Mouse (Mus musculus) embryonic facial prominence, embryonic 10.5 days (tissue): Measurements from ENCODE around the gene Mok. TPM values are rescaled to one million over a fixed set of nuclear protein-coding genes. Genes with fewer than 3 reads are reported as not detected.

Experiments used
- DNase-seq: peaks from one replicate; pipeline ENCODE4 v3.0.0-alpha.2; 2017; ENCODE audit warnings: low spot score
- H3K27ac ChIP-seq: fragments of 300-500 bp; sonication (generic); replicated peaks from 2 replicates; pipeline ENCODE4 v1.5.1; 2016; ENCODE audit warnings: mild to moderate bottlenecking
- H3K27me3 ChIP-seq: fragments of 300-500 bp; sonication (generic); replicated peaks from 2 replicates; pipeline ENCODE4 v1.6.1; 2016; ENCODE audit warnings: low read depth, mild to moderate bottlenecking; ENCODE audit not compliant: poor library complexity, severe bottlenecking
- H3K36me3 ChIP-seq: fragments of 300-500 bp; sonication (generic); replicated peaks from 2 replicates; pipeline ENCODE4 v1.6.1; 2016; ENCODE audit warnings: mild to moderate bottlenecking, moderate library complexity
- H3K4me1 ChIP-seq: fragments of 300-500 bp; sonication (generic); 2 replicates; pipeline ENCODE4 v1.6.1; 2016
- H3K4me3 ChIP-seq: fragments of 300-500 bp; sonication (generic); 2 replicates; pipeline ENCODE4 v1.5.1; 2016; ENCODE audit warnings: mild to moderate bottlenecking, moderate library complexity
- H3K9me3 ChIP-seq: fragments of 300-500 bp; sonication (generic); 2 replicates; pipeline ENCODE4 v1.6.1; 2016; ENCODE audit warnings: mild to moderate bottlenecking
- WGBS: fragments of 180-500 bp; shearing (Covaris S2); methylation state at CpG from one replicate; pipeline ENCODE4 v1.1.7; 2016; 5-methylcytosine and 5-hydroxymethylcytosine counted together
- polyA plus RNA-seq: library from polyadenylated mRNA; unstranded; fragments of >200 nt; fragmentation: Nextera tagmentation; extraction: Ambion mirVana; gene quantifications from 2 replicates; pipeline ENCODE4 v1.2.1, GENCODE M21; 2016

Gene Mok
- polyA plus RNA-seq, 1 experiment from 2014 or later: 10.1 TPM

GRCm38 (mm10) chr12:110819367-110819766, 21.4 kb downstream of the Mok start:
- Histone ChIP-seq H3K27me3 (no peaks in the 10 kb centered on the region), H3K4me3 (no peak overlapping the region), H3K4me1 (no peaks in the 10 kb centered on the region), H3K27ac (no peak overlapping the region), H3K9me3 (no peaks in the 10 kb centered on the region), H3K36me3 (peaks cover 4% of the 10 kb centered on the region; the same call in 1 of the 2 replicates)
- DNase-seq: no peak
- 80% methylated on average over 8 of the region's 8 CpGs for WGBS

- H3K9me3 ChIP-seq: no peaks in the 10 kb centered on the region
- H3K4me1 ChIP-seq: no peaks in the 10 kb centered on the region
- 92% methylated on average over 2 of the region's 2 CpGs for WGBS
- no peaks in the 10 kb centered on the region for H3K27me3 ChIP-seq
- H3K4me3 ChIP-seq: no peak overlapping the region
- H3K27ac ChIP-seq: no peak overlapping the region
- peaks cover 22% of the 10 kb centered on the region for H3K36me3 ChIP-seq
- DNase-seq: no peak
These were observed 23.9 kb downstream of the Mok start for GRCm38 (mm10) chr12:110816833-110817232.

GRCm38 (mm10) chr12:110814924-110815323, 25.8 kb downstream of the Mok start:
- no peaks in the 10 kb centered on the region for H3K9me3 ChIP-seq
- H3K27ac ChIP-seq: no peak overlapping the region
- H3K36me3 ChIP-seq: peaks cover 37% of the 10 kb centered on the region
- H3K4me3 ChIP-seq: no peak overlapping the region
- no peak for DNase-seq
- H3K4me1 ChIP-seq: no peaks in the 10 kb centered on the region
- WGBS: 78% methylated on average over 17 of the region's 17 CpGs
- H3K27me3 ChIP-seq: no peaks in the 10 kb centered on the region

- Histone ChIP-seq H3K27ac (no peak overlapping the region), H3K36me3 (peaks cover 48% of the 10 kb centered on the region), H3K4me1 (peaks cover 3% of the 10 kb centered on the region; the same call in 1 of the 2 replicates), H3K4me3 (no peak overlapping the region), H3K27me3 (no peaks in the 10 kb centered on the region), H3K9me3 (no peaks in the 10 kb centered on the region)
- DNase-seq: no peak
- WGBS: 96% methylated on average over 6 of the region's 6 CpGs
These were observed 27.1 kb downstream of the Mok start for GRCm38 (mm10) chr12:110813624-110814023.

DNA sequence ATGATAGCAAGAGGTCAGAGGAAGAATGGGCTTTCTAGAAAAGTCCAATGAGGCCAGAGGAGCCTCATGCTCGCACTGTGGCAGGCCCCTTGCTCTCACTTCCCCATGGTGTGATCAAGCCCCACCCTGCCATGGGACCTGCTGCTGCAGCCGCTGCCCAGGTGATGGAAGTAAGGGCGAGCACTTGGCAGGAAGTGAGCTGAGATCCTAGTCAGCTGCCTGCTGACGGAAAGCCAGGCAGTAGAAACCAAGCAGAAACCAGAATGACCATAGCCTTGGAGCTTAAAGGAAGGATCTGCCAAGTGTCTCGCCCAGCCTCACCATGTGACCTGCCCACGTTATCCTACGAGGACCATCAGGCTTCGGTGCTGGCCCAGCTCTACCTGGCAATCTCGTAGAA, 27.6 kb downstream of the Mok start:
- Histone ChIP-seq H3K27me3 (no peaks in the 10 kb centered on the region), H3K4me1 (peaks cover 8% of the 10 kb centered on the region), H3K27ac (no peak overlapping the region), H3K4me3 (no peak overlapping the region), H3K9me3 (no peaks in the 10 kb centered on the region), H3K36me3 (peaks cover 52% of the 10 kb centered on the region)
- DNase-seq: no peak
- 90% methylated on average over 9 of the region's 9 CpGs for WGBS

GRCm38 (mm10) chr12:110808848-110809247, 31.9 kb downstream of the Mok start:
- no peak for DNase-seq
- peaks cover 83% of the 10 kb centered on the region for H3K36me3 ChIP-seq
- H3K4me1 ChIP-seq: peaks cover 14% of the 10 kb centered on the region
- no peak overlapping the region for H3K27ac ChIP-seq
- H3K9me3 ChIP-seq: no peaks in the 10 kb centered on the region
- H3K27me3 ChIP-seq: no peaks in the 10 kb centered on the region
- 81% methylated on average over 5 of the region's 5 CpGs for WGBS
- no peak overlapping the region for H3K4me3 ChIP-seq

DNA sequence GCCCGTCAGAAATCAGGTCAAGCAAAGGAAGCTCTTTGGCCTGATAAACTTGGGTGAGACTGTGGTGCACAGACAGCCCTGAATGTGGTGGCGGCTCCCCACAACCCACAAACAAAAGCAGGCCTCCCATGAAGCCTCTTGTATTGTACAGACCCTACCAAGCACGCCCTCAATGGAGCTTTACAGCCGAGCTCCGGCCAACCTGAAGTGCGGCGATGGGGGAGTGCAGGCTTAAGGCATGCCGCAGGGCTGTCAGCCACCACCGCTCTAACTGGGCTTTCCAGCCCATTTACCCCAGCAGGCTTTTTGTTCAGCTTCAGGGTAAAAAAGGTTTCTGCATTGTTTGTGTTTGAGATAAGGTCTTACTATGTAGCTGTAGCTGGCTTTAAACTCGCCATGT, 32.3 kb downstream of the Mok start:
- 53% methylated on average over 10 of the region's 10 CpGs for WGBS

GRCm38 (mm10) chr12:110806301-110806970, 34.3 kb downstream of the Mok start:
- Histone ChIP-seq H3K9me3 (no peaks in the 10 kb centered on the region), H3K4me3 (no peak overlapping the region), H3K36me3 (peaks cover 75% of the 10 kb centered on the region), H3K27ac (peak overlapping the region; percentile 37; the same call in 1 of the 2 replicates), H3K4me1 (peaks cover 24% of the 10 kb centered on the region), H3K27me3 (no peaks in the 10 kb centered on the region)
- DNase-seq: no peak
- 77% methylated on average over 3 of the region's 3 CpGs for WGBS

More for the DNA sequence above, 32.3 kb downstream of the Mok start:
- no peaks in the 10 kb centered on the region for H3K9me3 ChIP-seq
- peak overlapping the region; percentile 31 for H3K27ac ChIP-seq
- H3K27me3 ChIP-seq: no peaks in the 10 kb centered on the region
- H3K4me3 ChIP-seq: no peak overlapping the region
- peaks cover 79% of the 10 kb centered on the region for H3K36me3 ChIP-seq
- DNase-seq: peak; percentile 23
- peaks cover 14% of the 10 kb centered on the region for H3K4me1 ChIP-seq

DNA sequence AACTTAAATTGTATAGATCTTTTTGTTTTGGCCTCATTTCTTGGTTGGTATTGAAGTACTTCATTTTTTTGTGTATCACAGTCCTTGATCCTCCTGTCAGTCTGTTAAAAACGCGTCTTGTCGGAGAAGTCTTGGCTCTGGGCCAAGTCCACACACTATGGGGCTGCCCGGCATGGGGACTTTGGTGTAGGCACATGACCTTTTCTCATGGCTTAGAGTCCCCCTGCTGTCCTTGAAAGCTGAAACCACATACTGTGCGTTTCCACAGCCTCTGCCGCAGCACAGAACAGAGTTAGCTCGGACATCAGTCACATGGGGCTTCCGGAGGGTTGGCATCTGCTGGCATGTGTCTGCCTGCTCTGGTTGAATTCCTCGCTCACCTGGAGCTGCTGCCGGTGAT, 36.5 kb downstream of the Mok start:
- DNase-seq: peak; percentile 25
- WGBS: 57% methylated on average over 10 of the region's 10 CpGs
- Histone ChIP-seq H3K4me3 (no peak overlapping the region), H3K9me3 (no peaks in the 10 kb centered on the region), H3K27me3 (no peaks in the 10 kb centered on the region), H3K36me3 (peaks cover 67% of the 10 kb centered on the region), H3K4me1 (peaks cover 22% of the 10 kb centered on the region), H3K27ac (no peak overlapping the region)

GRCm38 (mm10) chr12:110802674-110803297, 38.0 kb downstream of the Mok start:
- no peaks in the 10 kb centered on the region for H3K9me3 ChIP-seq
- no peak overlapping the region for H3K4me3 ChIP-seq
- WGBS: 89% methylated on average over 5 of the region's 5 CpGs
- no peaks in the 10 kb centered on the region for H3K27me3 ChIP-seq
- DNase-seq: no peak
- peaks cover 16% of the 10 kb centered on the region for H3K4me1 ChIP-seq
- peaks cover 62% of the 10 kb centered on the region for H3K36me3 ChIP-seq
- no peak overlapping the region for H3K27ac ChIP-seq

DNA sequence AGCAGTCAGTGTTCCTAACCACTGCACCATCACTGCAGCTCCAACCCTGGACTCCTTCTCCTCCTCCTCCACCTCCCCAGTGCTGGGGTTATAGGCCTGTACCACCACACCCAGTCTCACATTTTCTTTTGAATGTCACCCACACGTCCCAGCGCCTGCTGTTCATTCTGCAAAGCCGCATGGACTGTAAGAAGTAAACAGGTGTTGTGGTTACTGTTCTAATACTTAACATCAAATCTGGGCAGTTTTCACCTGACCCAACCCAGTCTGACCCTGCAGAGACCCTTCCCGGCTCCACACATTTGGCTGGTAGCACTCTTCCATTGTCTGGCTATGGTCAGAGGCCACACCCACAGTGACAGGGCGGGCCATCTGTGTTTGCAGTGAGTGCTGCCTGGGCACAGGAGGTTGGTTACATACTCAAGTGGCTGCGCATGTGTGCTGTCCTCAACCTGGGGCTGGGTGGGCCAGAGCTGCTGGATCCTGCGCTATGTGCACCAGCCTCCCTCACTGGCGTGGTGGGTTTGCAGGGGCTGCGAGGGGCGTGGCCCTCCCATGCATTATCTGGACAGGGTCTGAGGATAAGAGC, 38.8 kb downstream of the Mok start:
- H3K4me1 ChIP-seq: peaks cover 16% of the 10 kb centered on the region
- no peak for DNase-seq
- H3K36me3 ChIP-seq: peaks cover 58% of the 10 kb centered on the region
- no peak overlapping the region for H3K4me3 ChIP-seq
- no peaks in the 10 kb centered on the region for H3K27me3 ChIP-seq
- 83% methylated on average over 10 of the region's 10 CpGs for WGBS
- H3K9me3 ChIP-seq: no peaks in the 10 kb centered on the region
- H3K27ac ChIP-seq: no peak overlapping the region

- H3K4me1 ChIP-seq: peaks cover 11% of the 10 kb centered on the region
- H3K36me3 ChIP-seq: peaks cover 42% of the 10 kb centered on the region
- no peaks in the 10 kb centered on the region for H3K9me3 ChIP-seq
- no peak overlapping the region for H3K27ac ChIP-seq
- no peak overlapping the region for H3K4me3 ChIP-seq
- H3K27me3 ChIP-seq: no peaks in the 10 kb centered on the region
- no peak for DNase-seq
- WGBS: 93% methylated on average over 4 of the region's 4 CpGs
These were observed 41.5 kb downstream of the Mok start for GRCm38 (mm10) chr12:110799226-110799625.
